Comparison of ENCODE assay signal across 8 mouse cellular contexts in the genomic region with DNA sequence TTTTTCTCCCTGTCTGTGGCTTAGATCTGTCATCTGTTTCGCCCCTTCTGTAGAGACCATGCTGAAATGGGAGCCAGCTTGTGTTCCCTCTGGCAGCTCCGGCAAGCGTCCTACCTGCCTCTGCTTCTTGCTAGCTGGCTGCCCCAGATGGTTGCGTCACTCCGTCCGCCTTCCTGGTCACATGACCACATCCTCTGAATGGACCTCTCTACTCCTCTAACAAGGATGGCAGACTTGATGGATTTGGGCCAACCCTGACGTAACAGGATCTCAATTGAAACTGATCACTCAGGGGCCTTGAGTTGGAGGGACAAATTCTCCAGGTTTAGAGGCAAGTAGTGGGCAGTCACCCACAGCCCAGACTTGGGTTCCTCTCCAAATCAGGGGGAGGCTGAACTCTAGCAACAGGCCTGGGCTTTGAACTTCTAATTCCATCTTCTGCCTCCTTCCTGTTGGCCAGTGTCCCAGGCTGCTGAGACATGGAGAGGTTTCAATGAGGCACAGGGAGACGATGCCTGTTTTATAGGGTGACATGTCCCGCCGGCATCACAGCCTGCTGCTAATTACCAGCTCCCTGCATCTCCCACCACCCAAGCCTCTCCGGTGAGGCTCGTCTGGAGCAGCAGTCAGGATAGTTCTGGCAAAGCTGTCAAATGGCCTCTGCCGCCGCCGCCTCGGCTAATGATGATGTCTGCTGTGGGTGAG.
DNase-seq lines count a peak whose midpoint lies in the region; ATAC-seq and TF ChIP-seq lines count a peak whose summit lies in the region.

No protein-coding gene starts in this region.

- H3K9me3 ChIP-seq in hindbrain, postnatal 0 days (ENCODE audit: low read length) = no peaks in the 10 kb centered on the region
- H3K9me3 ChIP-seq in midbrain, embryonic 13.5 days = no peaks in the 10 kb centered on the region

- WGBS in hindbrain, postnatal 0 days = 47% methylated on average over 16 of the region's 16 CpGs
- WGBS in midbrain, embryonic 13.5 days = 70% methylated on average over 16 of the region's 16 CpGs

- peak overlapping the region; percentile 23; the same call in 1 of the 2 replicates for H3K27ac ChIP-seq in hindbrain, postnatal 0 days
- no peak overlapping the region for H3K27ac ChIP-seq in midbrain, embryonic 13.5 days

- no peak overlapping the region for H3K4me2 ChIP-seq in hindbrain, postnatal 0 days (ENCODE audit: low read depth, low read length)
- no peak overlapping the region for H3K4me2 ChIP-seq in midbrain, embryonic 13.5 days (replicated peaks)

- H3K9ac ChIP-seq in hindbrain, postnatal 0 days (replicated peaks; ENCODE audit: low read length) = no peak overlapping the region
- no peak overlapping the region for H3K9ac ChIP-seq in midbrain, embryonic 13.5 days (replicated peaks)

- no peaks in the 10 kb centered on the region for H3K27me3 ChIP-seq in hindbrain, postnatal 0 days (ENCODE audit: insufficient read depth, low read length)
- no peaks in the 10 kb centered on the region; the same call in 1 of the 2 replicates for H3K27me3 ChIP-seq in midbrain, embryonic 13.5 days

- no peak for TF ChIP-seq CTCF in hindbrain, postnatal 0 days (IDR thresholded peaks at IDR 0.05; ENCODE audit: low read depth)

- peak; percentile 82 for ATAC-seq in hindbrain, postnatal 0 days
- ATAC-seq in midbrain, embryonic 13.5 days = no peak

- H3K4me3 ChIP-seq in hindbrain, postnatal 0 days (ENCODE audit: low read length) = no peak overlapping the region
- H3K4me3 ChIP-seq in midbrain, embryonic 13.5 days (replicated peaks) = no peak overlapping the region

- H3K36me3 ChIP-seq in hindbrain, postnatal 0 days (ENCODE audit: insufficient read depth, low read length) = no peaks in the 10 kb centered on the region
- H3K36me3 ChIP-seq in midbrain, embryonic 13.5 days = no peaks in the 10 kb centered on the region

- peak; percentile 53 for DNase-seq in layer of hippocampus, adult 11-12 months (ENCODE audit: low spot score)
- no peak for DNase-seq in layer of hippocampus, adult 9-10 months (ENCODE audit: low spot score)
- peak; percentile 68 for DNase-seq in fibroblast of lung, adult 2 months (ENCODE audit: low read depth)
- peak; percentile 79 for DNase-seq in hindbrain, postnatal 0 days (ENCODE audit: low spot score)
- DNase-seq in lung, postnatal 36 days = peak; percentile 42
- no peak for DNase-seq in gastrocnemius, postnatal 25 days
- DNase-seq in thymus, postnatal 25 days = no peak

- H3K4me1 ChIP-seq in hindbrain, postnatal 0 days (ENCODE audit: insufficient read depth, low read length) = peaks cover 5% of the 10 kb centered on the region; the same call in 1 of the 2 replicates
- 0 out of 2 replicates have a peak, but pooled peaks cover 7% of the 10 kb centered on the region for H3K4me1 ChIP-seq in midbrain, embryonic 13.5 days (replicated peaks)

Comparison
In these comparisons a context has a peak if more than half of its experiments do, and no peak if none do; other contexts are left out.
1. DNase-seq: peak in layer of hippocampus, adult 11-12 months (single experiment), fibroblast of lung, adult 2 months (single experiment), hindbrain, postnatal 0 days (single experiment) and lung, postnatal 36 days (single experiment); none in layer of hippocampus, adult 9-10 months (single experiment), gastrocnemius, postnatal 25 days (single experiment) and thymus, postnatal 25 days (single experiment).